Mouse (Mus musculus) heart, adult 2 months (tissue): ENCODE measurements around the gene Mypn. TPM values are rescaled to one million over a fixed set of nuclear protein-coding genes. Genes with fewer than 3 reads are reported as not detected.
A peak's percentile ranks its signal among the peaks of the same experiment; 100 is the strongest.

Source experiments
- DNase-seq, 2 experiments: peaks; one replicate each; pipeline ENCODE4 v3.0.0; 2021
- H3K27ac ChIP-seq: fragments of 200-600 bp; 2 replicates; pipeline ENCODE4 v1.8.1; 2022
- H3K27me3 ChIP-seq: fragments of 200-500 bp; 2 replicates; pipeline ENCODE4 v1.6.1; 2012; ENCODE audit warnings: mild to moderate bottlenecking, low read length, inconsistent platforms, mixed read lengths; ENCODE audit not compliant: control insufficient read depth, insufficient read depth
- H3K36me3 ChIP-seq: fragments of 200-500 bp; 2 replicates; pipeline ENCODE4 v1.6.1; 2012; ENCODE audit warnings: low read length, inconsistent platforms; ENCODE audit not compliant: control insufficient read depth, insufficient read depth
- H3K4me1 ChIP-seq: fragments of 200-500 bp; 2 replicates; pipeline ENCODE4 v1.6.1; 2011; ENCODE audit warnings: low read length; ENCODE audit not compliant: control insufficient read depth, insufficient read depth
- H3K4me3 ChIP-seq: fragments of 200-600 bp; 2 replicates; pipeline ENCODE4 v1.8.1; 2022
- H3K79me2 ChIP-seq: fragments of 200-500 bp; replicated peaks from 2 replicates; pipeline ENCODE4 v1.6.1; 2012; ENCODE audit warnings: mild to moderate bottlenecking, inconsistent platforms, low read length, moderate library complexity, mixed read lengths; ENCODE audit not compliant: control insufficient read depth, insufficient read depth
- H3K9ac ChIP-seq: fragments of 200-500 bp; 2 replicates; pipeline ENCODE4 v1.6.1; 2012; ENCODE audit warnings: low read depth, mild to moderate bottlenecking, control low read depth, inconsistent platforms, low read length, mixed read lengths
- CTCF ChIP-seq: fragments of 200-600 bp; IDR thresholded peaks from 2 replicates; pipeline ENCODE4 v1.8.1; 2022; ENCODE audit warnings: antibody characterized with exemption, mild to moderate bottlenecking, moderate library complexity
- EP300 ChIP-seq: fragments of 200-500 bp; IDR thresholded peaks from 2 replicates; pipeline ENCODE4 v1.6.1; 2011; ENCODE audit warnings: low read depth, low read length, control low read depth; ENCODE audit not compliant: insufficient read depth
- POLR2A ChIP-seq: fragments of 200-500 bp; IDR thresholded peaks from 2 replicates; pipeline ENCODE4 v1.6.1; 2011; ENCODE audit warnings: mild to moderate bottlenecking, low read depth, low read length, control low read depth; ENCODE audit not compliant: insufficient read depth
- WGBS: fragments of 180-500 bp; shearing (Covaris S2); methylation state at CpG from one replicate; pipeline ENCODE4 v1.1.7; 2018; 5-methylcytosine and 5-hydroxymethylcytosine counted together
- intact Hi-C: fragments of 180-260 bp; cut with DNase I; formaldehyde crosslinking; loops from one replicate; pipeline ENCODE4 v1.15.1; 2025
- polyA plus RNA-seq: library from polyadenylated mRNA; depleted of rRNA; stranded (reverse); fragments of >200 nt; gene quantifications from 2 replicates; pipeline ENCODE4 v1.2.3, GENCODE M21; 2012
- total RNA-seq, 2 experiments: library from RNA; stranded (reverse); gene quantifications; 2 replicates each; pipeline ENCODE4 v1.2.3; 2021

Gene Mypn
- total and polyA plus RNA-seq, 3 experiments: 32.1 to 110 (median 96.6) TPM

DNA sequence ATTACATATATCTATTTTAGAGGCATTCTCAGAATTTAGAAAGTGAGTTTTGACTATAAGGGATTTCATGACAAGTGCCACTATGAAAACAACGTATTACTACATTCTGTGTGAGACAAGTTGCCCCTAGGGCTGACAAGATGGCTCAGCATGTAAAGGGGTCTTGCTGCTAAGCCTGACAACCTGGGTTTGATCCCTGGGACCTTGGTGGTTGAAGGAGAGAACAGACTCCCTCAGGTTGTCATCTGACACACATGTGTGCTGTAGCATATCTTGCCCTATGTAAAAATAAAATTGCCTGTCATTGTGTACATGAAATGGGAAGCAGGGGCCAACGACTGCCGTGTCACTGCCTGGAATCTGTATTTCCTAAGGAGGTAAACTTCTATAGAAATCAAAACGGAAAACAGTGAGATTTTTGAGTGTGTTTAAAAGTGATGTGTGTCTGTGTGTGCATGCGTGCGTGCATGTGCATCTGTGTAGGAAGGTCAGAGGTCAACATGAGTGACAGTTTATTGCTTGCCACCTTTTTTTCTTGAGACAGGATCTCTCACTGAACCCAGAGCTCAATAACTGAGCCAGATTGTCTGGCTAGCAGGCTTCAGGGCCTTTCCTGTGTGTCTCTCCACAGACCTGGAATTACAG is 89.9 kb downstream of the Mypn start:
- H3K27me3 ChIP-seq: no peaks in the 10 kb centered on the region
- H3K27ac ChIP-seq: no peak overlapping the region
- WGBS: 82% methylated on average over 6 of the region's 6 CpGs
- no peaks in the 10 kb centered on the region for H3K36me3 ChIP-seq
- no peak overlapping the region for H3K9ac ChIP-seq
- H3K79me2 ChIP-seq: no peaks in the 10 kb centered on the region
- no peak overlapping the region for H3K4me3 ChIP-seq
- TF ChIP-seq EP300: no peak
- TF ChIP-seq CTCF: no peak
- no peak for TF ChIP-seq POLR2A
- no peak for DNase-seq
- no peaks in the 10 kb centered on the region; the same call in 1 of the 2 replicates for H3K4me1 ChIP-seq
- intact Hi-C loops: loop anchor here (10.0 kb wide), 1 partner anchor 89 kb away; the partner anchor contains the start of genes Hnrnph3 and Pbld2

DNA sequence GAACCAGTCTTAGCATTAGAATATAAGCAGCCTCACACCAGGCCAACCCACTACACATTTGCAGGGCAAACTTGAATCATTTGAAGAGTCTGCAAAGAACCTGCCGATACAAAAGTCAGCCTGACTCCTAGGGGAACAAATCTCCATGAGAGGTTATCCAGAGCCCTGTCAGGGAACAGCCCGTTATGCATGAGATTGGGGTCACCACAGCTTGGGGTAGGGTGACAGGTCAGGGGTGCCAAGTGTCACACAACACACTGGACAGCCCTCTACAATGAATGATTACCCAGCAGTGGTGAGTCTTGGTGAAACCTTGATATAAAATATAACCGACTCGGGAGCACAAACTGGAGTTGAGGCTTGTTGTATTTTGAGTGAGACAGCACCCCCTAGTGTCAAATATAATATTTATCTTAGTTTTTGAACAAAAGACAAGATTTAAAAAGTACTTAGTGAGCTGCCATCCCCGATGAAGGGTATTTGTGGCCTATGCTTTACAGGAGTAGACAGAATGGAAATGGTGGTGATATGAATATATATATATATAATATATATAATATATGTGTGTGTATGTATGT is 90.6 kb downstream of the Mypn start:
- no peak for DNase-seq
- intact Hi-C loops: loop anchor here (10.0 kb wide), 1 partner anchor 88 kb away; the partner anchor contains the start of genes Hnrnph3 and Pbld2

GRCm38 (mm10) chr10:63100657-63101056 is 103.1 kb downstream of the Mypn start:
- H3K79me2 ChIP-seq: no peaks in the 10 kb centered on the region
- 28% methylated on average over 9 of the region's 9 CpGs for WGBS

More for the DNA sequence above, 90.6 kb downstream of the Mypn start:
- Histone ChIP-seq H3K27ac (no peak overlapping the region), H3K9ac (no peak overlapping the region), H3K4me3 (no peak overlapping the region), H3K27me3 (no peaks in the 10 kb centered on the region), H3K36me3 (no peaks in the 10 kb centered on the region), H3K4me1 (no peaks in the 10 kb centered on the region; the same call in 1 of the 2 replicates), H3K79me2 (no peaks in the 10 kb centered on the region)
- no peak for TF ChIP-seq EP300
- TF ChIP-seq POLR2A: no peak
- peak; percentile 63 for TF ChIP-seq CTCF
- WGBS: 43% methylated on average over 5 of the region's 5 CpGs

DNA sequence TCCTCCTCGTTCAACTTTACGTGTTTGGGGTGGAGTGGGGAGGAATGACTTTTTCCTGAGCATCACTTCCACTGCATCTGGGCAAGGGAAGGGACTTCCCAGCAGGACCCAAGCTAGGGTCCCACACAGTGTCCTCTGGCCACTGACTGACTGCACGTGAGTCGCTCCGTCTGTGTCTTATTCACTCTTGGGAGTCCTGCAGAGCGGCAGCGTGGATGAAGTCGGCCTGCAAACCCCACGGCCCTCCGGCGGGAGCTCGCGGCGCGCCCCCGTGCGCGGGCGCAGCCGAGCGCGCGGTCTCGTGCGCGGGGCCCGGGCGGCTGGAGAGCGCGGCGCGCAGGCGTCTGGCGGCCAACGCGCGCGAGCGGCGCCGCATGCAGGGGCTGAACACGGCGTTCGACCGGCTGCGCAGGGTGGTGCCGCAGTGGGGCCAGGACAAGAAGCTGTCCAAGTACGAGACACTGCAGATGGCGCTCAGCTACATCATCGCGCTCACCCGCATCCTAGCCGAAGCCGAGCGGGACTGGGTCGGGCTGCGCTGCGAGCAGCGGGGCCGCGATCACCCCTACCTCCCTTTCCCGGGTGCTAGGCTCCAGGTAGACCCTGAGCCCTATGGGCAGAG is 103.7 kb downstream of the Mypn start:
- Histone ChIP-seq H3K27ac (no peak overlapping the region), H3K4me1 (no peaks in the 10 kb centered on the region), H3K4me3 (peak overlapping the region; percentile 38), H3K9ac (no peak overlapping the region; the same call in 1 of the 2 replicates), H3K27me3 (peaks cover 2% of the 10 kb centered on the region; the same call in 1 of the 2 replicates), H3K36me3 (no peaks in the 10 kb centered on the region), H3K79me2 (no peaks in the 10 kb centered on the region)
- TF ChIP-seq CTCF (no peak), POLR2A (no peak), EP300 (no peak)
- 1% methylated on average over 62 of the region's 62 CpGs for WGBS
- intact Hi-C loops: no loop called here
- DNase-seq: peak; percentile 31 to 35

More at GRCm38 (mm10) chr10:63100657-63101056, 103.1 kb downstream of the Mypn start:
- Histone ChIP-seq H3K9ac (no peak overlapping the region), H3K27ac (no peak overlapping the region), H3K4me3 (no peak overlapping the region; the same call in 1 of the 2 replicates), H3K27me3 (peaks cover 2% of the 10 kb centered on the region; the same call in 1 of the 2 replicates), H3K4me1 (no peaks in the 10 kb centered on the region), H3K36me3 (no peaks in the 10 kb centered on the region)
- TF ChIP-seq POLR2A (no peak), CTCF (no peak), EP300 (no peak)
- intact Hi-C loops: no loop called here
- no peak for DNase-seq

GRCm38 (mm10) chr10:63099521-63099920 is 104.2 kb downstream of the Mypn start, which contains the start of gene Atoh7:
Atoh7 (plus strand) TSS chr10:63099651.
- no peaks in the 10 kb centered on the region for H3K36me3 ChIP-seq
- intact Hi-C loops: no loop called here
- H3K4me3 ChIP-seq: peak within 1 kb of the TSS; percentile 38
- H3K4me1 ChIP-seq: no peaks in the 10 kb centered on the region
- no peak within 1 kb of the TSS for H3K27ac ChIP-seq
- peaks cover 2% of the 10 kb centered on the region; the same call in 1 of the 2 replicates for H3K27me3 ChIP-seq
- no peak for DNase-seq
- 17% methylated on average over 16 of the region's 16 CpGs for WGBS
- no peak for TF ChIP-seq POLR2A
- TF ChIP-seq EP300: no peak
- TF ChIP-seq CTCF: no peak
- H3K79me2 ChIP-seq: no peaks in the 10 kb centered on the region
- no peak within 1 kb of the TSS; the same call in 1 of the 2 replicates for H3K9ac ChIP-seq
